Mouse (Mus musculus): ENCODE measurements at regions not wholly inside any gene's neighbourhood (a gene's known extent, or its start where the extent isn't known, plus 50 kb on each side); places are given as distances from the start of the nearest gene placed in this dataset.

GRCm38 (mm10) chr4:134990651-134991050, 60.0 kb downstream of the Syf2 start:
- no peak for DNase-seq (ENCODE audit: low spot score)

GRCm38 (mm10) chr4:134993526-134994122, 62.9 kb downstream of the Syf2 start:
- DNase-seq (ENCODE audit: low spot score): no peak

DNA sequence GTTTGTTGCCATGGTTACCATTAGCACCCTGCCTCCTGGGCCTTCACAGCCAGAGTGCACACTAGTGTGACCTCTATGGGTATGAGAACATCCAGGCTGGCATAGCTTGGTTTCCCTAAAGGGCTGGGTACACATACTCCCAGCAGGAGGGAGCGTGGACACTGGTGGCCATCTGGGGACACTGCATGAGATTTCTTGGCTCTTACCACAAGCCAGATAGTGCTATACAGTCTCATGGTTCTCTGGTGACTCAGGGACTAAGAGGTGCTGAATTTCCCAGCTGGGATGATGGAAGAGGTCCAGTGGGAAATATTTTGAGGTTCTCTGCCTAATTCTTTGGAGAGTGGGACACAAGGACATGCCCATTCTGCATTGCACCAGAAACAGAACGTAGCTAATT, 63.5 kb downstream of the Syf2 start:
- DNase-seq (ENCODE audit: low spot score): no peak

GRCm38 (mm10) chr4:134994648-134995047, 64.0 kb downstream of the Syf2 start:
- no peak for DNase-seq (ENCODE audit: low spot score)

GRCm38 (mm10) chr4:134995052-134995451, 64.4 kb downstream of the Syf2 start:
- no peak for DNase-seq (ENCODE audit: low spot score)

DNA sequence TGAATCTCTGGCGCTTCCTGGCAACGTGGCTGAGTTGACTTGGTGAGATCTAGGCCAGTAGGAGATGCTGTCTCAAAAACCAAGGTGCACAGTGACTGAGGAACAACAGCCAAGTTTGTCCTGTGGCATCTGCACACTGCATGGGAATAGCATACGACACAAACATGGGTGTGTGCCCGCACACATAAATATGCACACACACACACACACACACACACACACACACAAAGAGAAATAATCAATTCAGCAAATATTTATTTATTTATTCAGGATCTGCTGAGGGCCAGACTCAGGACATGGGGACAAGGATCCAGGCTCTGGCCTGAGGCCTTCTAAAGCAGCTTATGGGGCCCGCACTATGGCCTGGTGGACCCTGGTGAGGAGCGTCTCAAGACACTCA, 65.4 kb downstream of the Syf2 start:
- no peak for DNase-seq (ENCODE audit: low spot score)

- no peak for DNase-seq (ENCODE audit: low spot score)
Observed at GRCm38 (mm10) chr4:134997461-134998434, 67.0 kb downstream of the Syf2 start.

DNA sequence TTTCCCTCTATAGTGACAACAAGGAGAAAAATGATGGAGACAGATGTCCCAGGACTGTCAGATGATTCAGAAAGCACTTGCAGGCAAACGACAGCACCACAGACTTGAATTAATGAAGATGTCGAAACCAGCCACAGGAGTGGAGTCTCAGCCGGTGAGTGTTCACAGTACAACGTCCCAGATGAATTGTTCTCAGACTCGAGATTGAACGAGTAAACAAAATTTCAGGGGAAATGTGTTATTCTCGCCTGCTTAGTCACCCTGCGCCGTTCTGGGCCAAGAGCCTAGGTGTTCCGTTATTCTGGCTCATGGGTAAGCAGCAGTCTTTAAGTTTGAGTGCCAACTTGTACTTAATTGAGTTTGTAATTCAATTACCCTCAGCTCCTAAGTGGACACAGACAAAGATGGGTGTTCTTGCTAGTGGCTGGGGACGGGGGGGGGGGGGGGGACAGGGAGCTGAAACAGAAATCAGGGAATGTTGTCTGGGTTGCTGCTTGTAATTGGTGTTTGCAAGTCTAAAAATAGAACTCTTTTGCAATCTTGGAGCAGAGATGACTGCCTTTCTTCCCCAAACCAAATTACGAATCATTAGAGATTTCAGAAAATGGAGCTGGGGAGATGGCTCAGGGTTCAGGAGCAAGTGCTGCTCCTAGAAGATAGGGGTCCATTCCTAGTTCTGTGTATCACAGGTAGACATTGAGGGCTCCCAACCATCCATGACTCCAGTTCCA, 68.4 kb downstream of the Syf2 start:
- DNase-seq (ENCODE audit: low spot score): no peak

DNA sequence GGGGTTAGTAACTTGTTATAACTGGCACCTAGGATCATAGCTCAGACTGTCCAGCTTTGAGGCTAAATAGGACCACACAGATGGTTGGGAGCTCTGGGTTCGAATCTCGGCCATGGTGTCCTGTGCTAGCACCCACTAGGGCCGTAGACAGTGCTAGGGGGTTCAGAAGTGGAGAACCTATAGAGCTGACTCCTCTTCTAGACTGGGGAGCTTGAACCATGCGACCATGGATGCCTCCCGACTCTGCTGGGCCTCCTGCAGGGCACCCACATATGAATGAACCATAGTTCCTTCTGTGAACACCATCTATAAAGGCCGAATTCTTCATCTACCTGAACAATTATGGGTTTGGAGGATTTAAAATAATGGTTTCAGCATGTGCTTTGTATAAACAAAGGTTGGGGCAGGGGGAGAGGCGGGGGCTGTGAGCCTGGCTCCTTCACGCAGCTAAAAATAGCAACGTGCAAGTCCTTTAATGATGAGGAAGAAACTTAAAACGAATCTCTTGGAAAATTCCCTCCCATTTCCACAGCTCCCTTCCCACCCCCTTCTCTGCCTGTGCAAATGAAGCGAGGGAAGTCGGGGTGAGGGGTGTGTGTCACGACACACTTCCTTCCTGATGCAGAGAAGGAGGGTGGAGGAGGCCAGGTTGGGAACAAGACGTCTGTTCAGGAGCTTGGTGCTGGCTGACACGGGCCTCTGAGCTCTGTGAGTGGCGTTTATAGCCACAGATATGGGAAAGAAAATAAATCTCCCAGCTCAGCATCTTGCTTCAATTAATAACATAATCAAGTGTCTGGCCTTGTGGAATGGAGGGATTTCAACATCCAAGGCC, 71.6 kb downstream of the Syf2 start:
- DNase-seq (ENCODE audit: low spot score): no peak

DNA sequence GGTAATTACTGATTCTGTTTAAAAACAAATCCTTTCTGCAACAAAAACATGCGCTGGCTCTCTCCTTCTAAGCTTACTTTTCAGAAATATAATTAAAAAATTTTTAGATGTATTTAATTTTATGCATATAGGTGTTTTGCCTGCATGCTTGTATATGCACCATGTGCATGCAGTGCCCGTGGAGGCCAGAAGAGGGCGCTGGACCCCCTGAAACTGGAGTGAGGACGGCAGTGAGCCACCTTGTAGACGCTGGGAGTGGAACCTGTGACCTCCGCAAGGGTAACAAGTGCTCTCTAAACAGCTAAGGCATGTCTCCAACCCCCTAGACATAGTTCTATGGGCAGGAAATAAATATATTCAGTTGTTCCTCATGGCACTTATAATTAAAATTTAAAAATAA, 80.7 kb downstream of the Syf2 start:
- no peak for DNase-seq (ENCODE audit: low spot score)

DNA sequence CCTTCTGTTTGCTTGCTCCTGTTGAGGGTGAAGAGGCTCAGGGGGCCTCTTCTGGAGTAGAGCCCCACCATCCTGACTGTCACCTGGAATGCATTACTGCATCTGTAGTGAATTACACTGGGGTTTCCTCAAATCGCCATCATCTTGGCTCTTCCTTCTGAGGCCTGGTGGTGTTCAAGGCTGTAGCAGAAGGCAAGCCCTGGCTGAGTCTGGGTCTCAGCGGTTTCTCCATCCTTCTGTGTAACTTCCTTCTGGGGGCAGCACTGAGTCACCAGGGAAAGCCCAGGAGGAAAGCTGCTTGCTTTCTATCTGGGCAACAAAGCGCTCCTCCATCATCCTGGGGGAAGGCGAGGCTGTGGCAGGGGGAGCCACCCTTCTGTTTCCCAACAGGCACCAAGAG, 82.2 kb downstream of the Syf2 start:
- DNase-seq (ENCODE audit: low spot score): no peak

- DNase-seq (ENCODE audit: low spot score): peak; percentile 23
Observed at GRCm38 (mm10) chr4:135013932-135014331, 83.2 kb downstream of the Syf2 start.

GRCm38 (mm10) chr4:135018018-135018417, 87.3 kb downstream of the Syf2 start:
- DNase-seq (ENCODE audit: low spot score): peak; percentile 42

- no peak for DNase-seq (ENCODE audit: low spot score)
Observed at GRCm38 (mm10) chr4:135019120-135019519, 88.4 kb downstream of the Syf2 start.

- DNase-seq (ENCODE audit: low spot score): no peak
Observed at GRCm38 (mm10) chr4:135020262-135020991, 89.7 kb downstream of the Syf2 start.

GRCm38 (mm10) chr4:135023200-135023599, 92.5 kb downstream of the Syf2 start:
- no peak for DNase-seq (ENCODE audit: low spot score)

DNA sequence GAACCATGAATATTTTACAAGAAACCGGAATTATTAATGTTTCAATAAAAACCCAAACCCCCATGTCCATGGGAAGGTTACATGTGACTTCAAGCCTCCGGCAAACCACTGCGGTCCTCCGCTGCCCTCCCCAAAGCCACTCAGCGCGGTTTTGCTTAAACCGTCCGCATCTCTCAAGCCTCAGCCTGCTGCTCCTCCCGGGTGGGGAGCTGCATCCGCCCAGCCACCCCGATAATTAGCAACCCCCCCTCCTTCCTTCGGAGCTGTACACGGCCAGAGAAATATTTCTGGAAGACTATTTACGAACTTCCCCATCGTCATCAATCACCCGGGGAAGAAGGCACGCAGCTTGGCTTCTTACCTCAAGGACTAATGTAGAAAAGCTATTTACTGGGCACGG, 94.7 kb upstream of the Runx3 start:
- DNase-seq (ENCODE audit: low spot score): no peak

DNA sequence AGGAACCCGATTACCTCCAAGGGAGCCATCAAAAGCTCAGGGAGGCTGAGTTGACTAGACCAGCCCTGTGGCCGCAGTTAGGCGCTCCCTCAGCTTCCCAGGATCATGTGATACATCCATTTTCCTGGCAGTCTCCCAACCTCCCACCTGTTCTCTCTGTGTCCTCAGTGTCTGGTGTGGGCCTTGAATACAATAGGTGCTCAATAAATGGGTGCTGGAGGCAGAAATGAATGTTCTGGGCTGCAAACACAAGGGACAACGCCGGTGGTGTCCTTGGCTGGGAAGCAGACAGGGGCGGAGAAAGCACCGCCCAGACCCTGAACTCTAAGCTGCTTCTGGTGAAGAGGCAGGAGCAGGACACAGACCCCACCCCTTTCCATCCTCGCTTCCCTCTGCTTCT, 93.3 kb upstream of the Runx3 start:
- DNase-seq (ENCODE audit: low spot score): no peak

DNA sequence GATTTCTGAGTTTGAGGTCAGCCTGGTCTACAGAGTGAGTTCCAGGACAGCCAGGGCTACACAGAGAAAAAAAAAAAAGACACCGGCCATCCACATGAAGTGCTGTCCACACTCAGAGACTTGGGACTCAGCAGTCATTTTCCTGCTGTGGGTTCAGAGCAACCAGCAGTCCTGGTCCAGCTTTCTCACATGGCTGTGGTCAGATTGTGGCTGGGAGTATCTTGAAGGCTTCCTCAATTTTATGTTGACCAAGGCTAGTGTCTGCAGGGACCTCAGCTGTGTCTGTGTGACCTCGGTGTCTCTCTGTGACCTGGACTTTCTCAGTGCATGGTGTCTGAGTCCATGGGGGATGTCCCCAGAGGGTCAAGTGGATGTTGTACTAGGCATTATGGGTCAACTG, 90.7 kb upstream of the Runx3 start:
- DNase-seq (ENCODE audit: low spot score): no peak

- no peak for DNase-seq (ENCODE audit: low spot score)
Observed at GRCm38 (mm10) chr4:135032461-135032860, 88.0 kb upstream of the Runx3 start.

DNA sequence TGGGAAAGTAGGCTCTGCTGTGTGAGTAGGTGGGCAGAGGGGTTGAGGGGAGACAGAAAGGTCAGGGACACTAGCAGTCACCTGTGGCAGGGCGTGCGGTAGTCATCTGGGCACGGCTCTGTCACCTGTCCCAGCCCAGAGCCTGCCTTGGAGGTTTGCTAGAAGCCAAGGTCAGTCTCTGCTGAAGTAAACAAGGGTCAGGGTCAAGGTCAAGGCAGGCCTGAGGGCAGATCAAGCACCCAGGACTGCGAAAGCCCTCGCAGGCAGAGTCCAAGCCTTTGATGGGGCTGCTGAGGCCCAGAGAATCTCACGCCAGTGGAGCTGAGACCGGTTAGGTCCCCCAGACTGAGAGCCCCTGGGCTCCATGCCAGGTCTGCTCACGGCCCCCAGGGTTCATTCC, 87.2 kb upstream of the Runx3 start:
- no peak for DNase-seq (ENCODE audit: low spot score)

Data from spleen, adult 12 weeks (tissue).